Mouse (Mus musculus) forelimb bud, embryonic 11.5 days (tissue): ENCODE data around the gene Dpagt1.
"Not testable (repeated sequence)": the region's sequence is repeated elsewhere in the genome, so short reads cannot be mapped to it uniquely, and the experiment has no call there.

Experiments used
- DNase-seq: peaks from one replicate; pipeline ENCODE4 v3.0.0-alpha.2; 2012; ENCODE audit warnings: low read depth, low spot score

Gene Dpagt1

DNA sequence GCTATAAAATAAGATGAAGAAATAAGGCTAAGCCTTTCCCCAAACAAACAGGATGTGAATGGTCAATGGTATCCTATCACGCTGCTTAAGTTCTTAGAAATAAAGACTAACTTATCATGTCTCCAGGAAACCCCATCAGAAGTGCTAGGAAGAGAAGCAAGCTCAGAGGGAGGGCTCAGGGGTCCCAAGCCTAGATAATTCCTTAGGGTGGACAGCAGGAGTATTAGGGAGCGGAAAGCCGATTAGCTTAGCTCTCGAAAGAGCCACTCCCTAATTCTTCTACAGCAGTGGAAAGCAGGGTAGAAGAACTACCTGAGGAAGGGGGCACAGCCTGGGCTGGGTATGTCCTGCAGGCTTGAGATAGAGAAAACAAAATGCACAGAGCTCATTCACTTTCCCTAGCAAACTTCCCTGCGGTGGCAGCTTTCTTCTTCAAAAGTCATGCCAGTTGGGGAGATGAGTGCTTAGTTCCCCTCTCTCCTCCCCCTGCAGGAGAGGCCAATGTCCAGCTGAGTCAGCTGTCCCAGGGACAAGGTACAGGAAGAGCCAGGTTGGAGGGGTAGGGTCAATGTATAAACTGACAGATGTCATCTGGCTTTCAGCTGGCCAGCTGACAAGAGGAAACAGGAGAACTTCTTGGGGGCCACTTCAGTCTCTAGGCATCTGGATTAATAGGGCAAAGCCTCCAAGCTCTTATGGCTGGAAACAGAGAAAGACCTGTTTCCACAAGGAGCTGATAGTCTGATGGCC, 7.6 kb upstream of the Dpagt1 start:
- DNase-seq: no peak

DNA sequence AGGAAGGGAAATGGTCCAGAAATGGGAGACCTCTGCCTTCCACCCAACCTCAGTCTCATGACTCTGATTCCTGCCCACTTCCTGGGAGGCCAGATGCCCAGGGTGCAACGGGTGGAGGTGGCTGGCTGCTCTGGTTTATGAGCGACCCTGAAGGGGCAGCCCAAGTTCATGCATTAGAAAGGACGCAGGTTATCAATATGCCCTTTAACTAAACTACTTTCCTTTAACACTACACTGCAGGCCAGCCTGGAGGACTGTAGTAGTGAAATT, 7.1 kb upstream of the Dpagt1 start:
- DNase-seq: no peak

DNA sequence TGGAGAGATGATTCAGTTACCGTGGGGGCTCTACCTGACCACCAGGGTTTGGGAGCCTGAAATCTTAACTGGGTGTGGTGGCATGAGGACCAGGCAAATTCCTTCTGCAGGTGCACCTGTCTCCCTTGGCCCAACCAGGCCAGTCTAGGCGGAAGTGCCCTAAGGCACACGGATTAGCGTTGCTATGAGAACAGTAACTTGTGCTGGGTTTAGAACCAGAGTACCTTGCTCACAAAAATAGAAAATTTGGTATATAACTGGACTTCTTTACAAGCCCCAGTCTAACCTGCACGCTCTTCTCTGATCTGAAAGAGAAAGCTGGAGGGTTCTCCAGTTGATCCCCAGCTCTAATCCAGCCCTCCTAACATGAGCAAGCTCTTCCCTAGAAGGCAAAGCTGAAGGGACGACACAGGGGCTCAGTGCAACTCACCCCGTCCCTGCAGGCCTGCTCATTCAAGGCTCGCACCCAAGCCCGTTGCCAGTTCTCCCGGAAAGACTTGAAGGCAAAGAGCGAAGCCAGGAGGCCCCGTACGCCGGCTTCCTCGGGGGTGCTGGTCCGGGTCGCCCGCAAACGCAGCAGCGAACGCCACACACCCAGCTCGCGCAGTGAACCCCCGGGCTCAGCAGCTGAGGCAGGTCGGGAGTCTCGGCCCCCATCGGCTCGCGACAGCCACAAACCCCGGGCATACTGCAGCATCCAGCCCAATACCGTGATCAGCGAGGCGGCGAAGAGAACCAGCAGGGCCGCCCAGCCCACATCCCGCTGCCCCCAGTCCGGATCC, 6.5 kb upstream of the Dpagt1 start:
- DNase-seq: no peak

DNA sequence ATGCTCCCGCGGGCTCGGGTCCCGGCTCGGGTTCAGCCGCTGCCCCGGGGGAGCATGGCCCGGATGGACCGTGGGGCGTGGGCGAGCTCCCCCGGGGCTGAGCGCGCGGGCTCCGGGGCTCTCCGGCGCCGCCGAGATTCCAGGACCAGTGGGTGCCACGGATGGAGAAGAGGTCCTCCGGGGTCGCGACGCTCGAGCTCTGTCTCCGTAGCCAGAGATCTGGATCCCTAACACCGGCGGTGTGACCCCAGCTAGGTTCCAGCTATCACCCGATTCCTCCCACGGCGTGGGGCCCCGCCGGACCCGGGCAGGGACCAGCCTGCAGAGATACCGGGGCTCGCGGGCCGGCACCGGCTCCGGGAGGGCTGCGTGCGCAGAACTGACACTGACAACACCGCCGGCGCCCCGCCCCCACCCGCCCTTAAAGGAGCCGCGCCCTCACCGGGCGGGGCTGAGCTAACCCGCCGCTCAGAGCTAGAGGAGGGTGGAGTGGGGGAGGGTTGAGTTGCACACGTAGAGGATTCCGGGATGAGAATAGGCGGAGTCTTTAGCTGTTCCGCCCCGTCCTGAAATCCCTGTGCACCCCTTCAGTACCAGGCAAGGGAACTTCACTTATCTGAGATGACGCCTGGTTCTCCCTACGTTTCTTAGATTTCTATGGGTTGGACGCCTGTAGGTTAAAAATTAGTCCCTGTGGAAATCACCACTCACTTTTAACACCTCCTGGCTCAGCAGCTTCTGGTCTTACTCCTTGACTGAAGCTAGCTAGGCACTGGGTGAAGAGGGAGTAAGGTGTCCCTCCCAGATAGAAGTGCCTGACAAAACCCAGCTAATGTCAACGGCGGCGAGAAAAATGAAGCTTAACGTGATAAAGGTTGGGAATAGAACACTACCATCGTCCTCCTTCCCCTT, 5.7 kb upstream of the Dpagt1 start, which contains the start of gene C2cd2l:
Gene C2cd2l, minus strand, starts transcription at position 399 of the 912 bp plus-strand sequence.
- peak; percentile 95 for DNase-seq

DNA sequence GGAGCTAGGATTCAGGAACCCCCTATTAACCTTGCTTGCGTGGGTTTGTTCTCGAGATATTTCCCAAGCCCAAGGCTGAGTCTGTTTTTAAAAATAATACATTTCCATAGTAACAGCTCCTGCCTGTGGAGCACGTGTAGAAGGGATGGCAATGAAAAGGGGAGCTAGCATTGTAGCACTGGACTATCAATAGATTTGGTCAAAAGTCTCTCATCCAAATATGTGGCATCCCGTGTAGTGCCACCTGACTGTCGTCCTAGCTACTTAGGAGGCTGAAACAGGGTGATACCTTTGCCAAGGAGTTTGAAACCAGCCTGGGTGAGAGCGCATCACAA, 5.1 kb upstream of the Dpagt1 start:
- DNase-seq: no peak

DNA sequence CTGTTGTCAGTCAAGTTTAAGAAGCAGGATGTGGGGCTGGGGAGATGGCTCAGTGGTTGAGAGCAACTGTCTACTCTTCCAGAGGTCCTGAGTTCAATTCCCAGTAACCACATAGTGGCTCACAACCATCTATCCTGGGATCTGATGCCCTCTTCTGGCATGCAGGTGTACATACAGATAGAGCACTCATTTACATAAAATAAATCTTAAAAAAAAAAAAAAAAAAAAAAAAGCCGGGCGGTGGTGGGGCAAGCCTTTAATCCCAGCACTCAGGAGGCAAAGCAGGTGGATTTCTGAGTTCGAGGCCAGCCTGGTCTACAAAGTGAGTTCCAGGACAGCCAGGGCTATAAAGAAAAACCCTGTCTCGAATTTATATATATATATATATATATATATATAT, 2.2 kb upstream of the Dpagt1 start:
- not testable (repeated sequence) for DNase-seq

DNA sequence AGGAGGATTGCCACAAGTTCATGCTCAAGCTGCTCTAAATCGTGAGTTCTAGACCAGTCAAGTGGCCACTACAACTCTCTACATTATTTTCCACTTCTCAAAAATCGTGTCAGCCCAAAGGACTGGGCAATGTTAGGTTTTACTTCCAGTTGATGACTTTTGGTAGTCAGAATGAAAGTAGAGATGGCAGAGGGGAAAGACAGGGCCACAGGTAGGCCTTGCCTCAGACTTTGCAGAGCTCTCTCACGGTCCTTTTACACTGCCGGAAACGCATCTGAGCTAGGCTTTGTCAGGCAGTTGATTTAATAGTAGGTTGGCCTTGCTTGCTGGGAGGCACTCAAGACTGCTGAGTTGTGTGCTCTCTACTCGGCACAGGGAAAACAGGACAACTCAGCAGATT, 1.7 kb upstream of the Dpagt1 start:
- DNase-seq: no peak

DNA sequence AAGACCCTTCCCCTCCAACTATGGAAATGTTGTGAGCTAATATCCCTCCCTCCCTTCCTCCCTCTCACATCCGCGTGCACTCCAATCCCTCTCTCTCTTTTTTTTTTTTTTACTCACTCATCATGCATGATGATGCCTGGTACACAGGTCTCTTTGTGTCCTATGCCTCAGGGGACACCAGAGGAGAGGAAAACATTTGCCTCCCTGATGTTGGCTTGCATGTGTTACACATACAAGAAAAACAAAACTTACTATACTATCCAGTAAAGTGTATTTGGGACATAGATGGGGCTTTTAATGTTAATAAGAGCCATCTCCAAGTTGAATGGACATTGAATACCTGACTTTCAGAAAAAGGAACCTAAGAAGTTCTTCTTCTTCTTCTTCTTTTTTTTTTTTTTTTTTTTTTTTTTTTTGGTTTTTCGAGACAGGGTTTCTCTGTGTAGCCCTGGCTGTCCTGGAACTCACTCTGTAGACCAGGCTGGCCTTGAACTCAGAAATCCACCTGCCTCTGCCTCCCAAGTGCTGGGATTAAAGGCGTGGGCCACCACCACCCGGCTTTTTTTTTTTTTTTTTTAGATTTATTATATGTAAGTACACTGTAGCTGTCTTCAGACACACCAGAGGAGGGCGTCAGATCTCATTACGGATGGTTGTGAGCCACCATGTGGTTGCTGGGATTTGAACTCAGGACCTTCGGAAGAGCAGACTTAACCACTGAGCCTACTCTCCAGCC, 619 bp upstream of the Dpagt1 start:
- not testable (repeated sequence) for DNase-seq

DNA sequence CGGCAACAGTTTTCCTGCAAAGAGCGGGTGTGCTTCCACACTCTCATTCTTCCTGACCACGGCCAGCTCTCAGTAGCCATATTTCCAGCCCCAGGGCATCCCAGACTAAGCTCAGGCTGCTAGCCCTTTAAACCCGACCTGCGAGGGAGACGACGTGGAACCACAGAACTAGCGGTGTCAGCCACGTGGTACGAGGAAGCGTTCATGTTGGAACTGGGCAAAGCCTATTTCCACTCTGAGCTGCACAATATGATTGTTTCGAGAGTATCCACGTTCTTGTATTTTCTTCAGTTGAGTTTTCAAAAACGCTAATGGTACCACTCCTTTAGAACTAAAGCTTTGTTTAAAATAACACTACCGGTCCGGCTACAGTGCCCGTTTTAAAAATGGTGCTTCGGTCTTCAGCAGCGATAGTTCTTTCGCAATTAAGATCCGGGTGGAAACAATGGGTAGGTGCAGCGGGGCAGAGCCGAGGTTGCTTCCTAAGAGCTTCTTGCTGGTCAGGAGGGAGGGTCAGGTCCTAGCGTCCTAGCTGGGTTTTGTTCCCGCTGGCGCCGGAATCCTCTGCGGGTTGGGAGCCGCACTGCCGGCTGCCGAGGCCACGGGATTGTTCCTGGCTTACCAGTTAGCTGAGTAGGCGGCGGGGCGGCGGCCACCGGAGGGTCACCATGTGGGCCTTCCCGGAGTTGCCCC, 698 bp downstream of the Dpagt1 start:
- peak; percentile 84 for DNase-seq

DNA sequence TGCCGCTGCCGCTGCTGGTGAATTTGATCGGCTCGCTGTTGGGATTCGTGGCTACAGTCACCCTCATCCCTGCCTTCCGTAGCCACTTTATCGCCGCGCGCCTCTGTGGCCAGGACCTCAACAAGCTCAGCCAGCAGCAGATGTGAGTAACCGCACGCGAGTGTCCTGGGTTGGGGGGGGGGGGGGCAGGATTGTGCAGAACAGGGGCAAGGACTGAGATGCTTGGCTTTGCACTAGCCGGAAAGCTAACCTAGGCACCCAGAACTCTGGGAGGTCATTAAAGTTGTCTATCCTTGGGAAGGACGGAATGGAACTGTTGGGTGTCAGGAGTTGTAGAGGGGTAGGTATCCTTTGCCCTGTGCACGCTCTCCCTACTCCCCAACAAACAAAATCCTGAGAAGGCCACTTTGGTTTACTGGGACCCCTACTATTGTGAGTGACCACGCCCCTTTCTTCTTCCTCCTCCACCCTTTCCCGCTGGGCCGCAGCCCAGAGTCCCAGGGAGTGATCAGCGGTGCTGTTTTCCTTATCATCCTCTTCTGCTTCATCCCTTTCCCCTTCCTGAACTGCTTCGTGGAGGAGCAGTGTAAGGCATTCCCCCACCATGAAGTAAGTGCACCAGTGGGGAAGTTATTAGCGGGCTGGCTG, 1.4 kb downstream of the Dpagt1 start:
- DNase-seq: no peak

DNA sequence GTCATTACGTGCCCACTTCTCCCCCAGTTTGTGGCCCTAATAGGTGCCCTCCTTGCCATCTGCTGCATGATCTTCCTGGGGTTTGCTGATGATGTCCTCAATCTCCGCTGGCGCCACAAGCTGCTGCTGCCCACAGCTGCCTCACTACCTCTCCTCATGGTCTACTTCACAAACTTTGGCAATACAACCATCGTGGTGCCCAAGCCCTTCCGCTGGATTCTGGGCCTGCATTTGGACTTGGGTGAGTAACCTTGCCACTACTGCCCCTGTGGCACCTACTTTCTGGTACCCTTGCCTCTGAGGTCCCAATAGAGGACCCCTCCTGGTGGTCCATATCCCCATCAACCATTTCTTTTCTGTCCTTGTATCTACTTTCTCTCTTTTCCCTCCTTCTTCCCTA, 2.1 kb downstream of the Dpagt1 start:
- DNase-seq: no peak

DNA sequence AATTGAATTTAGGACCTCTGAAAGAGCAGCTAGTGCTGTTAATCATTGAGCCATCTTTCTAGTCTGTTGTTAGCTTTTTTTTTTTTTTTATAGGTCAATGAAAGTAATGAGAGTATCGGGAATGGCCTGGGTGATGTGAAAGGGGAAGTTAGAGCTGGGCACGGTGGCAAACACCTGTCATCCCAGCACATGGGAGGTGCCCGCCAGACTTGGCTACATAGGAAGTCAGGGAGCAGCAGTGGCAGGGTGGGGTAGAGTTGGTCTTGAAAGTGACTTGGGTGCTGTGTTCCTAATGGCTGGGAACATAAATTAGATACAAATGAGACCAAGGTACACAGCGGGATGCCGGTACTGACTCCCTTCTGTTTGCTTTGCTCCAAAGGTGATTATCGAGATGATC, 4.9 kb downstream of the Dpagt1 start:
- DNase-seq: no peak

DNA sequence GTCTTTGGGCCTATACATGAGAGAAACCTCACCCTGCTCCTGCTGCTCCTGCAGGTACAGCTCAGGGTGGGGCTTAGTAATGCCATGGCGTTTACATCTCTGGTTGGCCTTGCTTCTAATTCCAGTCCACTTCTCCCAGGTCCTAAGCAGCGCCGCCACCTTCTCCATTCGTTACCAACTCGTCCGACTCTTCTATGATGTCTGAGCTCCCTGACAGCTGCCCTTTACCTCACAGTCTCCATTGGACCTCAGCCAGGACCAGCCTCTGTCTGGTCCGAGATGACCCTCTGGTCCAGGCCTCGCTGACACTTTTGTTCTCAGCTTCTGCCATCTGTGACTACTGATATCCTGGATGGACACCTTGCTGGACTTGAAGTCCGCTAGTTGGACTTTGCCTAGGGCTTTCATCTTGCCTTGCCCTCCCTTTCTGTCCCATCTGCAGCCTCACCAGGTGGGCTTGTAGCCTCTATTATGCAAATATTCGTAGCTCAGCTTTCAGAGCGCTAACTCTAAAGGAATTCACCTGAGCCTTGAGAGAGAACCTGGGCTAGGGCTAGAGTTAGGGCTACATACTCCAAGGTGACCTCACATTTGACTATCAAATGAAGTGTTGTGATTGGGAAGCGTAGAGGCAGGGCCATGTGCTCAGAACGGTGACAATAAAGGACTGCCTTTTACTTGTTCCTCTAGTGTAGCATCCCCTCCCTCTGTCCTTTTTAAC, 7.3 kb downstream of the Dpagt1 start:
- no peak for DNase-seq

DNA sequence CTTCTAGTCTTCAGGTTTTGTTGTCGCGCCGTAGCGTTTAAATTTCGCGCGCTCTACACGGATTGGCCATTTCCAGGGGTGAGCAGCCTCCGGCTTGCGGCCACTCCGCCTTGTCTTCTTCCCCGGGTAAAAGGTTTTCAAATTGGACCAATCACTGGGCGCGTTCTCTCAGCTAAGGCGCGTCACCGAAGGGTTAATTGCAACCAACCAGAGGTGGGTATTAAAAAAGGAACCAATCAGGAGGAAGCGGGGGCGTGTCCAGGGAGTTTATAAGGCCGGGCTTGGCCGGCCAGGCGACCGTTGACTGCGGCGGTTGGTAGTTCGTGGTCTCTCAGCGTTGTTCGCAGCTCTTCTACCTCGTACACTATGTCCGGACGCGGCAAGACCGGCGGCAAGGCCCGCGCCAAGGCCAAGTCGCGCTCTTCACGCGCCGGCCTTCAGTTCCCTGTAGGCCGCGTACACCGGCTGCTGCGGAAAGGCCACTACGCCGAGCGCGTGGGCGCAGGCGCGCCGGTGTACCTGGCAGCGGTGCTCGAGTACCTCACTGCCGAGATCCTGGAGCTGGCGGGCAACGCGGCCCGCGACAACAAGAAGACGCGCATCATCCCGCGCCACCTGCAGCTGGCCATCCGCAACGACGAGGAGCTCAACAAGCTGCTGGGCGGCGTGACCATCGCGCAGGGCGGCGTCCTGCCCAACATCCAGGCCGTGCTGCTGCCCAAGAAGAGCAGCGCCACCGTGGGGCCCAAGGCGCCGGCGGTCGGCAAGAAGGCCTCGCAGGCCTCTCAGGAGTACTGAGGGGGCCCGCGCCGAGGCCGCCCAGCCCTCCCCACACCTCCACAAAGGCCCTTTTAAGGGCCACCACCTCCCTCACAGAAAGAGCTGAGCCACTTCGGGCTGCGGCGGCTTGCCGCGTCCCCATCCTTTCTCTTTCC, 8.8 kb downstream of the Dpagt1 start, which contains the start of gene H2afx:
Gene H2afx, plus strand, starts transcription at position 299 of the 935 bp plus-strand sequence.
- DNase-seq: peak; percentile 100

DNA sequence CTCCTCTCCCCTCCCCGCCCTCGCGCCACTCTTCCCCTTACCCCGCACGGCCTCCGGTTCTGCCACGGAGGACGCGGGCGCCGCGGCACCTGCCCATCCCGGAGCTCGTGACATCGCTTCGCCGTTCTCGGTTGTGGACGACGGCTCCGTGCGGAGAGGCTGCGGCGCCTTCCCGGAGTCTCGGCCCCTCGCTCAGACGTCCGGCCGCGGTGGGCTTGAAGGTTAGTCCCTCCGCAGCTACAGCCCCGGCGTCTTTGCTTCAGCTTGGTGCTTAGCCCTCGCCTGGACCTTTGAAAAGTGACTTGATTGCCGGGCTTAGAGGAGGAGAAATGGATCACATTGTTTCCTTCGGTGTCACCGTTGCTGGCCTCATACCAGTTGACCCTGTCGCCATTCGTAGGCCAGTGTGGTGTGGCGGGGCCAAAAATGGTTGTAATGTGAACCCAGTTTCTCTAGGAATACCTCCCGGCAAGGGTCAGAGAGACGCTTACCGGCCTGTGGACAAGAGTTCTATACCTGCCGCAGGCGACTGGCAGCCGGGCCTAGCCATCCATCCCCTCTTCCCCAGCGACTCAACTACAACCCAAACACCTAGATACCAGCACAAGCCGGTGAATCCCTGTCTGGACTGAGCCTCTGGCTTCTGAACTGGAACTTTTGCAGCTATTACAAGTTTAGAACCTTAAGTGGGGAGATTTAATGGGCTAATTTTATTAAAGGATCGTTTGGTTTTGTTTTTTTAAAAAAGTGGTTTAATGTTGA, 9.7 kb downstream of the Dpagt1 start:
- DNase-seq: no peak

DNA sequence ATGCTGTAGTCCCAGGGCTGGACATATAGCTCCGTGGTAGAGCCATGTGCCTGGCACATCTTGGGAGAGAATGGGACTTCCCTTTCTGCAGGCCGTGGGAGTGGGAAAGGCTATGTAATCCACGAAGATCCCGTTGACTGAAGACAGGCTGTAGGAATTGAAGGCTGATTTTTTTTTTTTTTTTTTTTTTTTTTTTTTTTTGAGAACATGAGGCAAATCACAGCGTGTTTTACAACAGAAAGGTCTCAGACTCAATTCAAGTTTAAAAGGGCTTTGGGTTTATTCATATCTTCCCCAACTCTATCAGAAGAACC, 10.2 kb downstream of the Dpagt1 start:
- DNase-seq: no peak

DNA sequence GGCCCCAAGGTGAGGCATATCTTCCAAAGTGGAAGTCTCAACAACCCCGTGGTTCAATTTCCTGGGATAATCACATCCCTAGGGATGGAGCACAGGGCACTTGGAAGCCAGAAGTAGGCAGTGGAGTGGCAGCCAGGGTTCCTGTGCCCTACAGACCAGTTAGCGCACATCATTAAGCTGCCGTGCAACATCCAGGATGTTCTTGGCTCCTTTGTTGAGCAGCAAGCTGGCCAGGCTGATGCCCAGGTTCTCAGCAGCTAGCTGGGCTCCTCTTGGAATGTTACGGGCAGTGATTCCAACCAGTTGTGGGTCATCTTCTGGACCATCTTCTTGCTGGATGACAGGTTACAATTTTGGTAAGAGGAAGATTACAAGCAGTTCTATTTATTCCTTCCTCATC, 10.7 kb downstream of the Dpagt1 start:
- not testable (repeated sequence) for DNase-seq

DNA sequence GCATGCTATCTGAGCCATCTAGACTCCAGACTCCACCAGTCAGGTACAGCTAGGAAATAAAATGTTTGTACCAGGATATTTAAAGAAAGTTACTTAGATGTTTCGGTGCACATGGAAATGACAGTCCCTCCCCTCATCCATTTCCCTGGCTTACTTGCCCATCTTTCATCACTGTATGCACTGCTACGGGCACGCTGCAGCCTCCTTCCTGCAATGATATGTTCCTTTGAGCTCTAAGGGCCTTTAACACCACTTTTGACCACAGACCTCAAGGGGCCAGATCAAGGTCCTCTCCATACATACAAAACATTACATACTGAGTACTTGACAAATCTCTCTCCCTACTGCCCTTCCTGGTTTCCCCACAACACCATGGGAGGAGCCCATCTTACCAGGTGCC, 11.1 kb downstream of the Dpagt1 start:
- no peak for DNase-seq
